Mouse (Mus musculus): Measurements from ENCODE around the gene Bub1.

Gene Bub1

GRCm38 (mm10) chr2:127831401-127832102, at the start of gene Bub1:
Gene Bub1, minus strand, starts transcription at chr2:127831865.
- DNase-seq (ENCODE audit: low read depth, low spot score), result peak; percentile 88

- no peak for DNase-seq (ENCODE audit: low read depth, low spot score)
Observed at GRCm38 (mm10) chr2:127881063-127881462, 49.4 kb upstream of the Bub1 start.

GRCm38 (mm10) chr2:127864381-127864780, 32.7 kb upstream of the Bub1 start:
- no peak for DNase-seq (ENCODE audit: low read depth, low spot score)

- no peak for DNase-seq (ENCODE audit: low read depth, low spot score)
Observed at GRCm38 (mm10) chr2:127854332-127854991, 22.8 kb upstream of the Bub1 start.

DNA sequence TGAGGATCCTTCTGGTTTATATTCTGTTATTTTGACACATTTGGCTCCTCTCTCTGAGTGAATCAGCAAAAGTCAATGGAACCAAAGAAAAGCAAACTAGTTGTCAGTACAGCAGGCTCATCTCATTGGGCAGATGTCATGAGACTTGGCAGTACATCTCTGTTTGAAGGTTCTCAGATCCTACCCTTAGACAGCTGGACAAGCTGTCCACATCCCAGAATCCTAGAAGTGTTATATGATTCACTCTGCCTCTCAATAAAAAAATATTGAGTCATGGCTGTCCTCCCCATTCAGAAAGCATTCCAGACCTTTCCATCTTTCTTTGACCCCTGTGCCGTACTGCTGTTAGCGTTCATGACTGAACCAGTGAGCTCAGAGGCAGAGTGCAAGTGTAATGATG, 18.7 kb upstream of the Bub1 start:
- DNase-seq (ENCODE audit: low read depth, low spot score), result no peak

DNA sequence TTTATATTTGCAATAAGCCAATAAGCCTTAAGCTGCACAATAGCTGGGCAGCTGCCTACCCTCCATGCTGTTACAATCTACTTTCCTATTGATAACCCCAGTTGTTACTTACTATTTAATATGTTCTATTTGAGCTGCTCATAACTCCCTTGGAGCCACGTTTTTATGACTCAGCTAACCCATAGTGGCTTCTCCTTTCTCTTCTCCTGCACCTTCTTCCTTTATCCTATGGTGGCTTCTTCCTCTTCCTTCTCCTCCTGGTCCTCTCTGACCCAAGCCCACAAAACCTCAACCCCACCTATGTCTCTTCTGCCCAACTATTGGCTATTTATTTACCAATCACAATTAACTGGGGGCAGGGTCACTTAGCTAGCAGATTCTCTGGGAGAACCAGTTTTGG, 14.9 kb upstream of the Bub1 start:
- no peak for DNase-seq (ENCODE audit: low read depth, low spot score)

GRCm38 (mm10) chr2:127846008-127846407, 14.3 kb upstream of the Bub1 start:
- DNase-seq (ENCODE audit: low read depth, low spot score), result no peak

DNA sequence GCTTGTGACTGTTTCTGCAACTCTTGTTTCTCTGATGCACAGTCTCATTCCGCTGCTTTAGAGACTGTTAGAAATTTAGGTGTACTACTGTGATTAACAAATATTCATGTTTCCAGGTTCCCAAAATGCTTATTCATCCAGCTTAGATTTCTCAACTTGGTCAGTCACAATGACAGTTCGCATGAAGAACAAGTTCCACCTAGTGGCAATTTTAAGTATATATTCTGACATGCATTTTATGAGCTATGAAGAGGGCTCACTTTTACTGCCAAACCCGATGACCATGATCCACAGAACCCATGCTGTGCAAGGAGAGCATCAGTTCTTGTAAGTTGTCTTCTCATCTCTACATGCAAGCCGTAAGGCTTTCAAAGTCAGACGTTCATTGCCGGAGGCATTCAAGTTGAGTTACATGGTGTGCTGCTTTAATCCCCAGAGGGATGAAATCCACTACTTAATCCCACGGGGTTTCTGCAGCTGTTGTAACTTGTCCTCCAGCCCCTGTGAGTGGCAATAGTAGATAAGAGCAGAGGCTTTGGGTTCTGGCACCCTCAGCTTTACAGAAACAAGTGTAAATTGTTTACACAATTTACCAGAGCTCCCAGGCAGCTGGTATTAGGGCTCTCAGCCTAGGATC, 13.8 kb upstream of the Bub1 start:
- no peak for DNase-seq (ENCODE audit: low read depth, low spot score)

DNA sequence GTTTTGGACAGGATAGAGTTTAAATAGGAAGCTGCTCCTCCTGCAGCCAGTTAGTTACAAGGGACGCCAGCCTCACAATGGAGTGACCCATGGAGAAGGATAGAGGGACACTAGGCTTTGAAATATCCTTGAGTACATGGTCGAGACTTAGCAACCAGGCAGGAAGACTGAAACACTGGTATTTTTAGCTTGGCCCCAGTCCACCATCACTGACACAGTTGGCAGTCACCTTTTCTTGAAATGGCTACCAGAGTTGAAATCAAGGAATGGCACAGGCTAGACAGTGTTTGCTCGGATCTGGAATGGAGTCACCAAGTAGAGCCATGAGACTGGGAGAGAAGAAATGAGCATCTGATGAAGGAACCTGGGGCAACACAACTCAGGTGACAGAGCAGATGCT, 10.8 kb upstream of the Bub1 start:
- DNase-seq (ENCODE audit: low read depth, low spot score), result no peak

- DNase-seq (ENCODE audit: low read depth, low spot score), result no peak
Observed at GRCm38 (mm10) chr2:127841402-127841801, 9.7 kb upstream of the Bub1 start.

DNA sequence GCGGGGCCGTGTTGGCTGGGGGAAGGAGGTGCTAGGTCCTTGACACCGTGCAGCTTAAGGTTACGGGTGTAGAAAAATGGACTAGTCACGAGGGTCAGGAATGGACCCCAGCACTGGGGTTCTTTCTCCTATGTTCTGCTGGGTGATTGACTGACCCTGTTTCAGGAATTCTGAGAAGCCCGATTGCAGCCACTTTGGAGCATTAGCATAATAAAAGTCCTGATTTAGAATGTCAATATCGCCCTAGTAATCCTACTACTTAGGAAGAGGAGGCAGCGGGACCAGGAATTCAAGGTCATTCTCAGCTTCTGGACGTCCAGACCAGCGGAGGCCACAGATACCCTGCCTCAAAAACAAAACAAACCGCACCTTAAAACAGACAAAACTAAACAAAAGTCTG, 7.8 kb upstream of the Bub1 start:
- DNase-seq (ENCODE audit: low read depth, low spot score), result no peak

DNA sequence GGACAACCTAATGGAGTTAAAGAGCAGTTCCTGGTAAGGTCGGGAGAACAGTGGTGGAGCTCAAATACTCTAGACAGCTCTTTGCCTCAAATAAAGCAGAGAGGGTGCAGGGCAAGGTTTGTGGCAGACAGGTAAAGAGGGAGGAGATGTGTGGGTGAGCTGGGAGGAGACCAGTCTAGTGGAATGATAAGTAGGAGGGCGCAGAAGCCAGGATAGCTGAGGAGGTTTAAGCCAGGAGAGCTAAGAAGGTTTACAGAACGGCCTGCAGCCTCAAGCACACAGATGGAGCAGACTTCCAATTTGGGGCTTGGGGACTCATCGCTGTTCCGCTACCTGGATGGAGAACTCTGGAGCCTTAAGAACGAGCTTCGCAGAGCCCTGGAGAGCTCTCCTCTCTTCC, 6.9 kb upstream of the Bub1 start, which contains the start of gene Acoxl:
Gene Acoxl, plus strand, starts transcription at position 301 of the 400 bp plus-strand sequence.
- no peak for DNase-seq (ENCODE audit: low read depth, low spot score)

GRCm38 (mm10) chr2:127832833-127833190, 1.1 kb upstream of the Bub1 start:
- no peak for DNase-seq (ENCODE audit: low read depth, low spot score)

DNA sequence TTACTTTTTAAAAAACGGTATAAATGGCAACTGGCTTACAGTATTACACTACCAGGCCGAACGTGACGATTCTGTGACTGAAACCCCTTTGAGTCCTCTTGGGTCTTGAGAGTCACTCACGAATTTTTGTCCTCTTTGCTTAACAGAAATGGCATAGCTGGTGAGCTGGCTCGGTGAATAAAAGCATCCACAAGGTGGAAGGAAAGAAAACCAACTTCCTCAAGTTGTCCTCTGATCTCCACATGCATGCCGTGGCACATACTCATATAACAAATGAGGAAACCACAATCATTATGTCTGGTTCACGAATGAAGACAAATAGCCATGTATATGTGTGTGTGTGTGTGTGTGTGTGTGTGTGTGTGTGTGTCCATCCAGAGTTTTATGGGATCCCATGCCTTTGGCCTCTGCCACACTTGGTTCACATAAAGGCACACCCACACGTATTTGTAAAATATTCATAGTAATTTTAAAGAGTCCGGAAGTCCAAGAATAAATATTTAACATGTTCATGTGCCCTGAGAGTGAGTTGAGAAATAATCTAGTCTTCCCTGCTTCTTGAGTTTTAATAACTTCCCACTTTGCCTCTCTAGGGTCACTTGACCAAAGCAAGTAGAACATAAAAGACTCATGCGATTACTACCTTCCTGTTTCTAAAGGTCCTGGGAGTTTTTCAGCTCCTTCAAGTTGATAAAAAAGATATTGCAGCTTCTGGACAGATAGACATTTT, 603 bp upstream of the Bub1 start:
- DNase-seq (ENCODE audit: low read depth, low spot score), result no peak

DNA sequence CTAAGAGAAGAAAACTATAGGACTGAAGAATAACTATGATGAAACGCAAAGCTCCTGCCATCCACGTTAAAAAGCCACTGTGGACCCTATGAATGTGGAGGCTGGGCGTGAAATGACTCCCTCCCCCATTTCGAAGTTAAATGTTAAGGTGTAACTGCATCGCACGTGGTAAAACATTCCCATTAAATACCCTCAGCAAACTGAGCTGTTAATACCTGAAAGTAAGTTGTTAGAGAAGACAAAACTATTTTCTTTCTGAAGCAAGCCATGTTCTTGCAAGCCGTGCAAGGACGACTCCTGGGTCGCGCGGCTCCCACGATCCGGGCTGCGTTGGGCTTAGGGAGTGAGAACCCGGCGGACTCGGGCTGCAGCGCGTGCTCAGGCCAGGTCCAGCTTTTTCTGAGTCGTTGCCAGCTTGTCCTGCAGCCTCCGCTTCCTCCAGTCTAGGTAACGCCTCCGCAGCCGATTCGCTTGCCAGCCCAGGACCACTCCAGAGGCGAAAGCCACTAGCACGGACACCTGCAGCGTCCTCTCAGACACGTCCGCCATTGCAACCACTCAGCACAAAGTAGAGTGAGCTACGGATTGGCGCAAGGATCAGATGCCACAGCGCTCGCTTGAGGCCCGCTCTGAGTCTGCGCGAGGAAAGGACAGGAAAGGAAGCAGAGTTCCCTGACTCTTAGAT, 39.6 kb downstream of the Bub1 start, which contains the start of gene Mtln:
Gene Mtln, minus strand, starts transcription at position 570 of the 685 bp plus-strand sequence.
- DNase-seq (ENCODE audit: low read depth, low spot score), result peak; percentile 83

- no peak for DNase-seq (ENCODE audit: low read depth, low spot score)
Observed at GRCm38 (mm10) chr2:127789651-127790270, 41.9 kb downstream of the Bub1 start.

DNA sequence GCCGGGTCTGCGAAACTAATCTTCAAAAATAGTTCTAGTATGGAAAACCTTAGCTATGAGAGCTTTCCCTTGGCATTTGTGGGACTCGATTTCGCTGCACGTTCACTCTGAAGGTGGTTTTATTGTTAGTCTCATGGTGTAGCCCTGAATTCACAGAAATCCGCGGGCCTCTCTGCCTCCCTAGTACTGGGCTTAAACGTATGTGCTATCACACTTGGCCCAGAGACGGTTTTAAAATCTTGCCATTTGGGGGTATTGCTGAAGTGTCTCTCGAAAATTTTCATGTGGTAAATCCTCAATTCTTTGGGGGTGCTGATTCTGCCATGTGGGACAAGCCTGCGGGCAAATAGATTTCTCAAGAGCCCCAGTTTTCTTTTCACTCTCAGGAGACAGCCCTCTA, 42.5 kb downstream of the Bub1 start:
- DNase-seq (ENCODE audit: low read depth, low spot score), result no peak

- DNase-seq (ENCODE audit: low read depth, low spot score), result peak; percentile 68
Observed at GRCm38 (mm10) chr2:127788440-127789116, 43.1 kb downstream of the Bub1 start, which contains the start of gene Nphp1. Gene Nphp1, minus strand, starts transcription at chr2:127788897.

DNA sequence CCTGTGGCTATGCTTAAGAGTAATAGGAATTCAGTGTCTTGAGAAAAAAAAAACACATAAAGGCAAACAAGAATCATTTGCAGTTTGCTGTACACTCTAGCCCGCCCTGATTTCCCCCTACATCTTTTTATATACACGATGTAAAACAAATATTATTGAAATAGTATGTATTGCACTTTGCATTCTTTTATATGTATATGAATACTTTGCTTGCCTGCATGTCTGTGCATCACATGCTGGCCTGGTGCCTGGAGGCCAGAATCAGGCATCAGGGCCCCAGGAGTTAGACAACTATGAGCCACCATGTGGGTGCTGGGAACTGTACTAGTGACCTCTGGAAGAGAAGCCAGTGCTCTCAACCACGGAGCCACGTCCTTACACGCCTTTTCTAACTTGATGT, 44.4 kb downstream of the Bub1 start:
- no peak for DNase-seq (ENCODE audit: low read depth, low spot score)

- no peak for DNase-seq (ENCODE audit: low read depth, low spot score)
Observed at GRCm38 (mm10) chr2:127778451-127778850, 53.2 kb downstream of the Bub1 start.
